Mouse (Mus musculus) CD4-positive, CD25-positive, alpha-beta regulatory T cell, adult 4 months (primary cell): Measurements from ENCODE around the gene Olfr1084. TPM values are rescaled to one million over a fixed set of nuclear protein-coding genes. Genes with fewer than 3 reads are reported as not detected.
"Not testable (repeated sequence)": the region's sequence is repeated elsewhere in the genome, so short reads cannot be mapped to it uniquely, and the experiment has no call there.

Source experiments
- ATAC-seq: one replicate; pipeline ENCODE4 v1.8.0; 2017
- polyA plus RNA-seq, 2 experiments: library from polyadenylated mRNA; unstranded; fragments of 100-300 nt; shearing (Covaris generic); gene quantifications; one replicate each; pipeline ENCODE4 v1.2.1; 2017

Olfr1084 gene
- polyA plus RNA-seq: not detected

- ATAC-seq: not testable (repeated sequence)
These were observed at the start of gene Olfr1084 for GRCm38 (mm10) chr2:86639625-86640024. Gene Olfr1084, minus strand, starts transcription at chr2:86639725.

- ATAC-seq: no peak
These were observed 40.5 kb upstream of the Olfr1084 start, which contains the start of gene Olfr1086 for GRCm38 (mm10) chr2:86679992-86680391. Gene Olfr1086, minus strand, starts transcription at chr2:86680092.

GRCm38 (mm10) chr2:86661919-86662318, 22.4 kb upstream of the Olfr1084 start, which contains the start of gene Olfr1085:
Gene Olfr1085, minus strand, starts transcription at chr2:86662019.
- no peak for ATAC-seq

- ATAC-seq: not testable (repeated sequence)
These were observed 40.7 kb downstream of the Olfr1084 start, which contains the start of gene Olfr1082 for GRCm38 (mm10) chr2:86598866-86599265. Gene Olfr1082, minus strand, starts transcription at chr2:86598966.

Other genes starting within 250 kb of the Olfr1084 start
- gene Olfr1061, start 225.7 kb downstream of the Olfr1084 start, polyA plus RNA-seq: not detected
- gene Olfr1062, start 213.0 kb downstream of the Olfr1084 start, polyA plus RNA-seq: not detected
- gene Olfr1065, start 189.1 kb downstream of the Olfr1084 start, polyA plus RNA-seq: not detected
- not detected for gene Olfr1066, start 183.5 kb downstream of the Olfr1084 start, polyA plus RNA-seq
- gene Olfr228, start 152.3 kb downstream of the Olfr1084 start, polyA plus RNA-seq: not detected
- not detected for gene Olfr1076, start 131.3 kb downstream of the Olfr1084 start, polyA plus RNA-seq
- gene Olfr1079, start 97.2 kb downstream of the Olfr1084 start, polyA plus RNA-seq: not detected
- not detected for gene Olfr1080, start 81.5 kb downstream of the Olfr1084 start, polyA plus RNA-seq
- not detected for gene Olfr1082, start 40.8 kb downstream of the Olfr1084 start, polyA plus RNA-seq
- not detected for gene Olfr1085, start 22.3 kb upstream of the Olfr1084 start, polyA plus RNA-seq
- not detected for gene Olfr1086, start 40.4 kb upstream of the Olfr1084 start, polyA plus RNA-seq
- gene Olfr1087, start 58.7 kb upstream of the Olfr1084 start, polyA plus RNA-seq: not detected
- gene Olfr1089, start 94.0 kb upstream of the Olfr1084 start, polyA plus RNA-seq: not detected
- under 1 TPM in 1 of 2 experiments, not detected in 1; 0.15 TPM for gene Olfr1090, start 119.3 kb upstream of the Olfr1084 start, polyA plus RNA-seq
- gene Olfr1093, start 142.8 kb upstream of the Olfr1084 start, polyA plus RNA-seq: not detected
- gene Olfr141, start 170.3 kb upstream of the Olfr1084 start, polyA plus RNA-seq: not detected
- gene Olfr1094, start 184.9 kb upstream of the Olfr1084 start, polyA plus RNA-seq: not detected
- gene Olfr1095, start 212.0 kb upstream of the Olfr1084 start, polyA plus RNA-seq: not detected
- gene Gm13723, start 235.1 kb upstream of the Olfr1084 start, polyA plus RNA-seq: not detected